Mouse (Mus musculus): ENCODE results near the gene Ccdc149.

The Ccdc149 gene

GRCm38 (mm10) chr5:52375847-52376246, 95.5 kb downstream of the Ccdc149 start:
- no peak for DNase-seq (ENCODE audit: low spot score in 2 of 2)

- DNase-seq (ENCODE audit: low spot score in 2 of 2): no peak
These were observed 100.4 kb downstream of the Ccdc149 start for GRCm38 (mm10) chr5:52370901-52371300.

- no peak for DNase-seq (ENCODE audit: low spot score in 2 of 2)
These were observed 103.2 kb downstream of the Ccdc149 start for GRCm38 (mm10) chr5:52367866-52368840.

- no peak for DNase-seq (ENCODE audit: low spot score in 2 of 2)
These were observed 104.7 kb downstream of the Ccdc149 start for GRCm38 (mm10) chr5:52366661-52367060.

GRCm38 (mm10) chr5:52365930-52366329, 105.4 kb downstream of the Ccdc149 start:
- DNase-seq (ENCODE audit: low spot score in 2 of 2): no peak

GRCm38 (mm10) chr5:52364521-52364920, 106.8 kb downstream of the Ccdc149 start:
- DNase-seq (ENCODE audit: low spot score in 2 of 2): no peak

GRCm38 (mm10) chr5:52363468-52364150, 107.7 kb downstream of the Ccdc149 start, which contains the start of gene Sod3:
Gene Sod3 (plus strand): TSS chr5:52363791.
- no peak for DNase-seq (ENCODE audit: low spot score in 2 of 2)

- no peak for DNase-seq (ENCODE audit: low spot score in 2 of 2)
These were observed 108.4 kb downstream of the Ccdc149 start for GRCm38 (mm10) chr5:52362776-52363467.

- no peak for DNase-seq (ENCODE audit: low spot score in 2 of 2)
These were observed 110.9 kb downstream of the Ccdc149 start for GRCm38 (mm10) chr5:52360286-52361049.

- no peak for DNase-seq (ENCODE audit: low spot score in 2 of 2)
These were observed 113.2 kb downstream of the Ccdc149 start for GRCm38 (mm10) chr5:52358120-52358519.

- DNase-seq (ENCODE audit: low spot score in 2 of 2): no peak
These were observed 114.1 kb downstream of the Ccdc149 start for GRCm38 (mm10) chr5:52357175-52357754.

GRCm38 (mm10) chr5:52355612-52356011, 115.7 kb downstream of the Ccdc149 start:
- no peak for DNase-seq (ENCODE audit: low spot score in 2 of 2)

- DNase-seq (ENCODE audit: low spot score in 2 of 2): no peak
These were observed 116.9 kb downstream of the Ccdc149 start for GRCm38 (mm10) chr5:52354441-52354840.

- DNase-seq (ENCODE audit: low spot score in 2 of 2): no peak
These were observed 118.6 kb downstream of the Ccdc149 start for GRCm38 (mm10) chr5:52352730-52353129.

GRCm38 (mm10) chr5:52351561-52351960, 119.8 kb downstream of the Ccdc149 start:
- DNase-seq (ENCODE audit: low spot score in 2 of 2): no peak

- no peak for DNase-seq (ENCODE audit: low spot score in 2 of 2)
These were observed 120.9 kb downstream of the Ccdc149 start for GRCm38 (mm10) chr5:52350451-52350850.

GRCm38 (mm10) chr5:52346890-52347289, 124.4 kb downstream of the Ccdc149 start:
- DNase-seq (ENCODE audit: low spot score in 2 of 2): no peak

- DNase-seq (ENCODE audit: low spot score in 2 of 2): no peak
These were observed 132.2 kb downstream of the Ccdc149 start for GRCm38 (mm10) chr5:52339134-52339533.

- no peak for DNase-seq (ENCODE audit: low spot score in 2 of 2)
These were observed 135.7 kb downstream of the Ccdc149 start for GRCm38 (mm10) chr5:52335590-52335989.

GRCm38 (mm10) chr5:52332120-52332519, 139.2 kb downstream of the Ccdc149 start:
- DNase-seq (ENCODE audit: low spot score in 2 of 2): no peak

All from frontal cortex, postnatal 10 days (tissue).